Mouse (Mus musculus) gastrocnemius, adult 18-20 months (tissue): ENCODE measurements around the gene Psmb11. TPM values are rescaled to one million over a fixed set of nuclear protein-coding genes. Genes with fewer than 3 reads are reported as not detected.

ENCODE experiments used
- DNase-seq: peaks from one replicate; pipeline ENCODE4 v3.0.0; 2021; ENCODE audit warnings: low spot score
- long read RNA-seq, 2 experiments: library from polyadenylated mRNA; stranded (forward); transcript quantifications; one replicate each; pipeline ENCODE4 v2.0.0; 2021
- total RNA-seq, 2 experiments: library from RNA; stranded (reverse); gene quantifications; 2 replicates each; pipeline ENCODE4 v1.2.3; 2021

Gene Psmb11
- total RNA-seq: not detected
- long read RNA-seq, experiment 1: 0 reads
- long read RNA-seq, experiment 2: 0 reads

DNA sequence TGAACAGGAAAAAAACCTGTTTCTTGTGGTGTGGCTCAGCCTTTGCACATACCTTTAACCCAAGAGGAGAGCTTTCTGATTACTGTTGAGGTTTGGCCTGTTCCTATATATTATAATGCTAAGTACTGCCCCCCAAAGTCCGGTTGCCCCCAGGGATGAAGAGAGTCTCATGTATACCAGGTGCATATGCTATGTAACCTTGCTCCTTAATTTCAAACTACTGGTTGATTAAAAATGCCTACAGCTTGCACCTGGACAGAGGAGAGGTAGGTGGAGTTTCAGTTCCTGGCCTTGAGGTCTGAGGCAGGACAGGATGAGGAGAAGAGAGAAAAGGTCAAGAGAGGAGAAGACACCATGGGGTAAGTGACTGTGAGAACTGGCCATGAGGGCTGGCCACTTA is at the start of gene Psmb11:
TSS of gene Psmb11 (plus strand) at position 301 of the 400 bp plus-strand sequence.
- DNase-seq: no peak

DNA sequence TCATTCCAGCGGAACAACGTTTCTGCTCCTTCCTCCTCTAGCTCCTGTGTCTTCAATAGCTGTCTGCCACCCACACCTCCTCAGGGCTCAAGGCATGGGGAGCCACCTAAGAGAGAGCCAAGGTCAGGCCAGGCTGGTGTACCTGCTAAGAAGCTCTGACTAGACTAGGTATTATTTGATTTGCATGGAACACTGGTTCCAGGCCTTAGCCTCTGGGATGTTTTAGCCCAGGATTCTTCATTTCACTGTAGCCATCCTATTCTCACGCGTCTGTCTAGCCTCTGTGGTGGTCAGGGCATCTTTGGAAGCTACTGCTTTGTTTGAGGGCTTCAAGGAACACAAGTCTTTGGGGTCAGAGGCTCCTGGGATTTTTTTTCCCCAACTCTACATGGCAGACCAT is 49.1 kb upstream of the Psmb11 start:
- DNase-seq: no peak

DNA sequence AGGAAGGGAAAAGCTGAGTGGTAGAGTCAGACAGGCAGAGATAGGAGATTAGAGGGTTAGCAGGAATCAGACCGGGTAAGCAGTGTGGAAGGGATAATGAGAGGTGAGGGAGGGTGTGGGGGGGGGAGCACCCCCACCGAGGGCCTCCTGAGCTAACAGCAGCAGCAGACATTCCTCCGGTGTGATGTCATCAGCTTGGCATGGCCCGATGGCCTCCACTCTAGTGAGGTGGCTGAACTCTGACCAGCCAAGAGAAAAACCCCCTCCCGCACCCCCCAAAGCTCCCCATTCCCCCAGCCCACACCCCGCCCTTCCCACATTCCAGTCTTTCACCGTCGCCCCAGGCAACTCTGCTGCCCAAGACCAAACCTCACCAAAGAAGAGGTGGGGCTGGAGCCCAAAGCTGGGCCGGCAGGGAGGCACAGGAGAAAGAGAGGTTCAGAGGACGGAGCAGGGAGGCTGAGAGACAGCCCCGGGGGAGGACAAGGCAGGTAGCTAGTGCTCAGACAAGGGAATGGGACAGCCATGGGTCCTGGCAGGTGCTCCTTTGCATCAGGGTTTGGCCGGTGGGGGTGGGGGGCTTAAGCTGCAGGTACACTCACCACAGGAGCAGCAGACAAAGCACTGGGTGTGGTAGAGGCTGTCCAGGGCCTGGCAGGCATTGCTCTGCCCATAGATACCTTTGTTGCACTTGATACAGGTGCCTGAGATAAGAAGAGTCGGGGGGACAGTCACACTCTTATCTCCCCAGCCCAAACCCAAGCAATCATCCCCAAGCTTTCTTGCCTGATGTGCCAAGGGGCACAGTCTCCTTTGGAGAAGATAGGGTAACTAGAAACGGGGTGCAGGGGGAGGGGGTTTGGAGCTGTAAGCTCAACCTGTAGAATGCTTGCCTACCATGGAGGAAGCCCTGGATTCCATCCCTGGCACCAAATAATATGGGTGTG is 48.2 kb upstream of the Psmb11 start:
- no peak for DNase-seq

DNA sequence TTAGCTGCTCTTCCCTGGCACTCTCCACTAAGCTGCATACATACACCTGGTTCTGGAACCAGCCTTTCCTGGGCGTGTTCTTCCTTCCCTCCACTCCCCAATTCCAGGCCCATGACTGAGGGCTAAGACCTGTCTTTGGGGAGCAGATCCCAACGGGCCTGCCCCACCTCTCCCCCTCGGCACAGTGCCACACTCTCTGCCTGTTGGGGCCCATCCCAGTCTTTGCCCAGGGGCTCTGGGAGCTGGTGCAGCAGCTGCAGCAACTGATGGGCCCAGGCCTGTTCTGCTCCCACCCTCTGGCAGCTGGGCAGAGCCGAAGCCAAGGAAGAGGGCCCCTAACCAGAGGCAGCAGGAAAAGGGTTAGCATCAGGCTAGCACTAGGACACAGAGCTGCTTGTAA is 47.0 kb upstream of the Psmb11 start:
- DNase-seq: no peak

DNA sequence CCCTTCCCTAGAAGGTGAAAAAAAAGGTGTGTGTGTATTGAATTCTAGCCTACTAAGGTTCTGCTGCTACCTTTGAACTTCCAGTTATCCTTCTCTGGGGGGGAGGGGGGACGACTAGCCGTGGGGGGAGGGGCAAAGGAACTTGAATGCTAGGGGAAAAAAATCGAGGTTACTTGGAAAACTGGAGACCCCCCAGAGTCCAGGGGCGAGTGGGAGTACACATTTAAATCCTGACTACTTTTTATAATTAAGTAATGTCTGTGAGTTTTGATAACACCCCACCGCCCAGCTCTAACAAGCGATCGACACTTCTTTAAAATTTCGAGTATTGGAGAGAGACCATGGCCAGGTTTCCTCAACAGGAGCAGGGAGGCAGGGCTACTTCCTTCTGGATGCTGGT is 46.2 kb upstream of the Psmb11 start:
- DNase-seq: no peak

DNA sequence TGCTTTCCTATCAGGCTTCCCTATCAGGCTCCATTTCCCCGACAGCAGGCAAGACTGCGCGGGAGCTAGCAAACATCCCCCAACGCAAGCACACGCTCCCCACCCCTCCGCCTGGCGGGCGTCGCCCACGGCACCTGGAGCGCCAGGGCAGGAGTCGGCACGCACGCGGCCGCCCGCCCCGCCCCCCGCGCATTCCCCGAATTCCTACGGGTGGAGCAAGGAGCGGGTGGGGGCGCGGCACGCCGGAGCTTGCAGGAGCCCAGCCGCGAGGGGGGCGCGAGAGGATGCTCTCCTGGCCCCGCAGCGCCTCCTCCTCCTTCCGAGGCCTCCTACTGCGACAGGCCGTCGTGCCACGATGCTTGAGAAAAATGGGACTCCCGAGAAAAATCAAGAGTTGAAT is 45.6 kb upstream of the Psmb11 start:
- DNase-seq: no peak

DNA sequence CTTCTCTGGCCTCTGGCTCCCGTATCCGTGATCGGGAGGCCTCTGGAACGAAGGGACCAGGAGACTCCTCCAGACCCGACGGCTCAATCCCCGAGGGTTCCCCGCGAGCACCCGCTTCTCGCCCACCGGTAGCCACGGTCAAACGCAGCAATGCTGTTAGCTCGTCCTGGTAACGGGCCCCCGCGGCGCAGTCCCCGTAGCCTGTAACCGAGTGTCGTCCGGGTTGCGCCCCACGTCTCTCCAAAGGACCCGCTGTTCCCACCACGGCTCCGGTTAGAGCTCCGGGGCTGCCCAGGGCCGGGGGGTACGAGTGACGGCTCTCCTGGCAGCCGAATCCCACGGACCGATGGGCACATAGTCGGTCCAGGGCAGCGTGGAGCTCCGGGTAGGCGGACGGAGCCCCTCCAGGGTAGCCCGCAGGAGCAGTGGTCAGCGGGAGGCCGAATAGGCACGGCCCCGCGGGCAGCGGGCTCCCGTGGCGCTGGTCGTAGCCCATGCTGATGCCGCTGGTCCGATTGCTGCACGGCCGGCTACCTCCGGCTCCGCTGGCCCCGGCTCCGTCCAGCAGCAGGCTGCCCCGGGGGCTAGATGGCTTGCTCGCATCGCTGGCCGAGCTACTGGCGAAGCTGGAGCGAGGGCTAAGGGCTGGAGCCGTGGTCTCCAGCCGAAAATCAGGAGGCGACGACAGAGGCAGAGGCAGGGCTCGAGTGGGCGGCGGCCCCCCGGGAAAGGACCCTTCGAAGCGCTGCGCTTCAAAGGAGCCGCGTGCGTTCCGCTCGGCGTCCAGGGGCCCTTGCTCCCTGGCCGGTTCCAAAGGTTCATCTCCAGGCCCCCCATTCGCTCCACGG is 44.8 kb upstream of the Psmb11 start:
- DNase-seq: no peak

DNA sequence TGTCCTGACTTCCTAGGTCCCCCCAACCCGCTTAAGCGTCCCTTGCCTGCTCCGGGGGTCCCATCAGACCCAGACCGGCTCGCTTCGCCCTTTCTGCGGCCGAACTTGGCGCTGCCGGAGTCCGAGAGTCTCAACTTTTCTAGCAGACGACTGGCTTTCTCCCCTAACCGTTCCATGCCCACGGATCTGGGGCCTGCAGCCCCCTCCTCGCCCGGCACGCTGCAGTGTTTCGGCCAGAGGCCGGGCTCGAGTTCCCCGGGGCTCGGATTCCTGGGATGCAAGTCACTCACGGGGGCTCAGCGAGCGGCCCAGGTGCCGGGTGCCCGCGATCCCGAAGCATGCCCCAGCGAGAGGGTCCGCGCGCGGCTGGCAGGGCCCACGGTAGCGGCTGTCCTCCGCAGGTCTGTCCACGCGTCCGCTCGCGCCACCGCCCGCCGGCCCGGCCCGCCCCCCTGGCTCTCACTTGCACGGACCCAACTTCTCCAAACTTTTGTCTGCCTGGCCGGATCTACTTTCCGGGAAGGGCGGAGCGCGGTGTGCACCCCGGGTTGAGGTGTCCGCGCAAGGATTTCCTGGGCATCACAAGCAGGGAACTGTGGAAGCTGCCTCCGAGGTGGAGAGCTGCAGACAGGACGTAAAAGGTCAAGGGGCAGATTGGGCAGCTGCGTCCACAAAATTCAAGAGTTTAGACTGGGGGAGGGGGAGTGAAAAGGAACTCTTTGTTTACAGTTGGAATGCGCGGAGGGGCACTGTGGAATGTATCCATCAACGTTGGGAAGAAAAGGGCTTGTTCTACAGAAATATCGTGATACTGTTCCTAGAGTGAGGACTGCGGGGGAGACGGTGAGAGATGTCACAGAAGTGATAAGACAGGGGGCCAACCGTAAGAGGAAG is 43.9 kb upstream of the Psmb11 start, which contains the start of gene Ajuba:
TSS of gene Ajuba (minus strand) at position 470 of the 894 bp plus-strand sequence.
- peak; percentile 85 for DNase-seq

DNA sequence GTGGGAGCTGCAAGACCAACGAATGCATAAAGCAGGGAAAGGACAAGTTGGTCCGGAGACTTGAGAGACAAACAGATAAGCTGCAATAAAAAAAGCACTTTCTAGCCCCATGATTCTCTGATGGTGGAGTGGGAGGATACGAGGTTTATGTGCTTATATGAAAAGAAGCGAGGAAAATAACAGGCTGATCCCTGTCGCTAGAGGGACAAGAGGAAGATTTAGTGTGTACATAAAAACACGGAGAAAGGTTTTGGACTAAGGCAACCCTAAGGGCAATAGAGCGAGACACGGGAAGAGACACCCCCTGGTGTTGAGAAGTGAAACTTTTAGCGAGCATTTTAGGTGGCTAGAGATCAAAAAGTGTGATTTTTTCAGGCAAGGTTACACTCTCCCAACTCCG is 43.2 kb upstream of the Psmb11 start:
- DNase-seq: peak; percentile 51

DNA sequence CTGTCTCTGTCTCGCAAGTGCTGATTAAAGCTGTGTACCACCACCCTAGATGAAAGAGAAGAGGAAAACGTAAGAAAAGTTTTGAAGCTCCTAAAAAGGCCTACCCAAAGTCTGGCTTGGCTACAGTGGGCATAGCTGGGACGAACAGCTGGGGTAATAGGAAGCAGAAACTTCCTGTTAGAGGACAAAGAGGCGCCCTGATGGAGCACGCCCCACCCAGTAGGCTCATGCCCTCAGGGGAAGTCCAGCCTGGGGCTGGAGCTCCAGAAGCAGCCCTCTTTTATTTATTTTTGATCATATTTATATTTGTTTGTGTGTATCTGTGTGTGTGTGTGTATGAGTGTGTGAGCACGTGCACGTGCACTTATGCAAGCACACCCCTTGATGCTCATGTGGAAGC is 41.6 kb upstream of the Psmb11 start:
- no peak for DNase-seq

DNA sequence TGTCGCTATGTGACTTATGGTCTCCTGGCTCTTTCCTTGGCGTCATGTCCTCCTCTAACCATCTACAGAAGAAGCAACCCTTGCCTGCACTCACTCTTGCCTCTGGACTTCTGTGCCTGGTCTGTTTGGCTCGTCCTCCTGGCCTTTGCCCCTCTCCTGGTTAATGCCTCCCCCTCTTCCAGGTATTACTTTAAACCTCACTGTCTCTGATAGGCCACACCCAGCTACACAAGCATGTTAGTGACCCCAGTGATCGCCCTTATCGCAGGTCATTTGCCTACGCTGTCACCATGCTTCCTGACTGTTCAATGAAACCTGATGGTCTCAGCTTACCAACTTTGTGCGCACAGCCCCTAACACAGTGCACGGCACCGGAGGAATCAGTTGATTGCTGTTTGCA is 38.7 kb upstream of the Psmb11 start:
- DNase-seq: no peak

DNA sequence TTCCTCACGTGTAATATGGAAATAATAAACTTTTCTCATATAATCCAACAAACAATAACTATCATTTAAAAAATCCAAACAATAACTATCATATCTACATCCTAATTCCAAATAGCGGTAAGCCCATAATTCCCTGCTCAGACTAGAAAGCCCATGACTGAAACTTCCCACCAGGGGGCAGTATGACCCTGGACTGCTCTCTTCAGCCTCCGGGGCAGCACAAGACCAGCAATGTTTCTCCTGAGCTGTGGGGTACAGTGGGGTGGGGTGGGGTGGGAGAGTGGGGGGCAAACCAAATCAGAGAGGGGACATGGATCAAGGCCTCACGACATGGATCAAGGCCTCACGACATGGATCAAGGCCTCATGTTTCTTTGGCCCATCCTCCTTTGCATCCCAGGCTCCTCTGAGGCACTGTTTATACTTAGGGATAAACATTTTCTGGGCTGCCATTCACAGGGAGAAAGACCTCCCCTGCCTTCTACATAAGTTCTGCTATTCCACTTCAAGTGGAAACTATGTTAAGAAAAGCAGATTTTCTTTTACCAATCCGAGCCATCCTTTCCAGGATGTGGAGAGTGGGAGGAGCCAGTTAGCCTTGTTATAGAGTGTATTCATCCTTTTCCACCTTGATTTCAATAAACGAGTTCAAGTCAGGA is 37.4 kb upstream of the Psmb11 start:
- DNase-seq: peak; percentile 71

DNA sequence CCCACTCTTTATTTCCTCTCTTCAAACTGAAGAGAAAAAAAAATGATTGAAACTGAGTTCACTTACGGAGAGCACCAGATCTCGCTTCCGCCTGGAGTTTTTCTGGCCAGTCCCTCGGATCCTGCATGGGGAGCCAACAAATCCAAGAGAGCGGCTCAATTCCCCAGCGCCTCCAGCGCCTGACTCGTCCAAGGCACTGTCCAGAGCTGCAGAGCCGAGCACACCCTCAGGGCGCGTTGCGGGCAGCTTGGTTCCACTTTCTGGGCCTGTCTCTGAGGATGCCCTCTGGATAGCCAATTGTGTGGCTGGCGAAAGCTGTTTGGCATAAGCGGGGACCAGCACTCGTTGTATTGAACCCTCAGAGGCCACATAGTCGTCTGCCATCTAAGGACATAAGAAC is 30.2 kb upstream of the Psmb11 start:
- DNase-seq: no peak

DNA sequence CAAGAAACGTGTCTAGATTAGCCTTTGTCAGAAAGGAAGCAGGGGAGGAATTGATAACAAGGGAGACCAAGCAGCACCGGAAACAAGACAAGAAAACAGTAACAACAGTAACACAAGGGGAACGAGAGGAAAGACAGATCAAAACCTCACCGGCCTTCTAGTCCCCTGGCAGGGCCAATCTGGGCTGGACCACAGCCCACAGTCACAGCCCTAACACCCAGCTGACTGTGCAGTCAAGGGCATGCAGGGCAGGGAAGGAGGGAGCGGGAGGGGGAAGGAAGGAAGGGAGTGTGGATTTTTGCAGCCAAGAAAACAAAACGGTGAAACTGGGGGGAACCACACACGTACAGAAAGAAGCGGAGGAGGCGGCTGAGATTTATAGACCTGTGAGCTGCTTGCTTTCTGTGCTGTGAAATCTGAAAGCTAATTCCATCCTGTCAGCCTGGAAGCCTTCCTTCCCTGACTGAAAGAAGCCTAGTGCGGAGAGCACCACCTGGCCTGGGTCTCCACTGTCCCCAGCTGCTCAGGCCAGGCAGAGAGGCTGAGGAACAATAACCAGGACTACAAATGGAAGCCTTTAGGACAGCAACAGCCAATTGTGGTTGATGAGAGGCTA is 28.8 kb upstream of the Psmb11 start:
- no peak for DNase-seq

DNA sequence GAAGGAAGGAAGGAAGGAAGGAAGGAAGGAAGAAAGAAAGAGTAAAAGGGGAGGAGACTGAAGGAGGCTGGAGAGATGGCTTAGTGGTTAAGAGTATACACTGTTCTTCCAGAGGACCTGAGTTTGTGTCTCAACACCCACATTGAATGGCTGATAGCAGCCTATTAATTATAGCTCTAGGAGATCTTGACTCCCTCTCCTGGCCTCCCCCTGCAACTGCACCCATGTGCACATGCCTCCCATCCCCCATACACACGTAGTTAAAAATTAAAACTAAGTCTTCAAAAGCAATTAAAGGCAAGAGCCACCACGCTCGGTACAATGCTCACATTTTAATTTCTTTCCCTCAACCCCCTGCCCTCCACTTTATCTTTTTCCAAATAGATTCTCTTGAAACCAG is 27.2 kb upstream of the Psmb11 start:
- no peak for DNase-seq

DNA sequence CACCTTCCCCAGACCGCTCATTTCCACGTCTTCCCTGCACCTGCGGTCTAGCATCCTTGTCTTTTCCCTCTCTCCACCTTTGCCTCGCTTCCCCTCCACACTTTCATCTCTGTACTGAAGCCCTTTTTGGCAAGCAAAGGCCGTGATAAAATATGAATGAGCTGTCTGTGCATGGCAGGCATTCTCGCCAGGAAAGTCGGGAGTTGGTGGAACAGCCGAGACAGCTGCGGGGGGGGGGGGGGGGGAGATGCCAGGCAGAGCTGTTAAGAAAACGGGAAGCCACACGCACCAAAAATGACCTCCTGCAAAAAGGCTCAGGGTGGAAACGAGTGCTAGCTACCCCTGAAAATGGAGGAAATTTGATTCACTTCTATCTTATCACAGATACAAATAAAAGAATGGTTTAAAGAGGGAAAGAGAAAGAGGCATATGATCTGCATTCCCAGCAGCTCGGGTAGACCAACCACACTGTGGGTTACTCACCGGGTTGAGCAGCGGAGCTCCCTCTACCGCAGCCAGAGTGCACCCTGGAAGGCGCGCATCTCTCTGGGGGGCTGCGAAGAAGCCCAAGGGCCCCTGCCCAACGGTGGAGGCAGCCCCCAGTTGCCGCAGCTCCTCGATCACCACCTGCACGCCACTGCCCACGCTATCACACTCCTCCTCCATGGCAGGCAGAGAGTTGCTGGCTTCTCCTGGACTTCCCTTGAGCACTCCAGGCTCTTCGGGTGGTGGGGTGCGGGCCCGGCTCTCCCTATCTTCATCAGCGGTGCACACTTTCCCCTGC is 26.4 kb upstream of the Psmb11 start:
- no peak for DNase-seq

DNA sequence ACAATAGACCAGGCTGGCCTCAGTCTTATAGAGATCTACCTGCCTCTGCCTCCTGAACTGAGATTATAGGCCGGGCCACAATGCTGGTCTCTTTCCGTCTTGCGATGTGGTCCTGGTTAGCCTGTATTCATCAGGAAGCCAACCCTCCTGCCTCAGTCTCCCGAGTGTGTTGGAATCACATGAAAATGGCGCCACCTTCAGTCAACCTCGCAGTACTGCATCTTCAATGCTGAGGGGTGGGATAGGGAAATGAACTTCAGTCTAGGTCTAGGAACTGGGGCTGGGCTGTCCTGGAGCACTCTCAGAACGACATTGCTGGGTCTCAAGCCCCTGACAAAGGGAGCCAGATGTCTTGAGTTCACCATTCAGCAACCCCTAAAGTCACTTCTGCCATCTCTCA is 24.1 kb upstream of the Psmb11 start:
- DNase-seq: no peak

DNA sequence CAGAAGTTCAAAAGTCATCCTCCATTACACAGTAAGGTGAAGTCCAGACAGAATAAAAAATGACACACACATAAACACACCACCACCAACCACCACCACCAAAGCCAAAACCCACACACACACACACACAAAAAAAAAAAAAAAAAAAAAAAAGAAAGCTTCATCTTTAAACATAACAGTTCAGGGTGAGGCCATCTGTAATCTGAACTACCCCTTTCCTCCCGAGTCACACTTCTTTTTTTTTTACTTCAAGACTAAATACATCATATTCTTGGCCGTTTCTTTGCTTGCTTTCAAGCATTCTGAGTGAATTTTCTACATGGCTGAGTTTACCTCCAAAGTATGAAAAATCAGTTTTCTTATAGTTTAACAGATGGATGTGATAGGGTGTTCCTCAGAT is 19.6 kb upstream of the Psmb11 start:
- DNase-seq: no peak

DNA sequence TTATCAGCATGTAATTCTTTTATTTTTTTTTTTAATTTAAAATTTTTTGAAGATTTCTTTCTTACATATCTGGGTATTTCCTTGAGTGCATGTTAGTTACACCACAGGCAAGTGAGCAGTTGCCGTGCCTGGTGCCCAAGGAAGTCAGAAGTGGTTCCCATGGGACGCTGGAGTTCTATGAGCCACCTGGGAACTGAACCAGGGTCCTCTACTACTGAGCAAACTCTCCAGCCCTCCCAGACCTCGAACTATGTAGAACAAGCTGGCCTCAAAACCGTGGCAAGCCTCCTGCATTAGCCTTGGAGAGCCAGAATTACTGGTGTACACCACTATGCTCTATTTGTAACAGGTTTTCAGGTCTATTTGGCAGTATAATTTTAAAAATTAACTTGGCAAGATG is 18.6 kb upstream of the Psmb11 start:
- DNase-seq: no peak
